Mouse (Mus musculus) midbrain, embryonic 13.5 days (tissue): ENCODE data around the gene Cidec. TPM values are rescaled to one million over a fixed set of nuclear protein-coding genes. Genes with fewer than 3 reads are reported as not detected.

Experiments used
- ATAC-seq: fragments of 200-750 bp; cut with Nextera tagmentation; 2 replicates; pipeline ENCODE4 v1.8.0; 2017; ENCODE audit warnings: mild to moderate bottlenecking, moderate TSS enrichment, moderate library complexity
- H3K27ac ChIP-seq: fragments of 300-500 bp; sonication (generic); 2 replicates; pipeline ENCODE4 v1.5.1; 2015; ENCODE audit warnings: inconsistent platforms, mild to moderate bottlenecking, moderate library complexity
- H3K27me3 ChIP-seq: fragments of 300-500 bp; sonication (generic); 2 replicates; pipeline ENCODE4 v1.6.1; 2015; ENCODE audit warnings: mild to moderate bottlenecking, inconsistent platforms
- H3K36me3 ChIP-seq: fragments of 300-500 bp; sonication (generic); 2 replicates; pipeline ENCODE4 v1.6.1; 2015; ENCODE audit warnings: mild to moderate bottlenecking, inconsistent platforms
- H3K4me1 ChIP-seq: fragments of 300-500 bp; sonication (generic); replicated peaks from 2 replicates; pipeline ENCODE4 v1.6.1; 2015; ENCODE audit warnings: inconsistent platforms
- H3K4me2 ChIP-seq: fragments of 300-500 bp; sonication (generic); replicated peaks from 2 replicates; pipeline ENCODE4 v1.6.1; 2015; ENCODE audit warnings: moderate library complexity, mild to moderate bottlenecking, inconsistent platforms
- H3K4me3 ChIP-seq: fragments of 300-500 bp; sonication (generic); replicated peaks from 2 replicates; pipeline ENCODE4 v1.5.1; 2015; ENCODE audit warnings: mild to moderate bottlenecking, inconsistent platforms
- H3K9ac ChIP-seq: fragments of 300-500 bp; sonication (generic); replicated peaks from 2 replicates; pipeline ENCODE4 v1.6.1; 2015; ENCODE audit warnings: mild to moderate bottlenecking, inconsistent platforms
- H3K9me3 ChIP-seq: fragments of 300-500 bp; sonication (generic); 2 replicates; pipeline ENCODE4 v1.6.1; 2016; ENCODE audit warnings: mild to moderate bottlenecking, inconsistent platforms
- WGBS: fragments of 180-500 bp; shearing (Covaris S2); methylation state at CpG from one replicate; pipeline ENCODE4 v1.1.7; 2015; 5-methylcytosine and 5-hydroxymethylcytosine counted together
- polyA plus RNA-seq: library from polyadenylated mRNA; unstranded; fragments of >200 nt; fragmentation: Nextera tagmentation; extraction: Ambion mirVana; gene quantifications from 2 replicates; pipeline ENCODE4 v1.2.1, GENCODE M21; 2015

The Cidec gene
- polyA plus RNA-seq, 1 experiment from 2014 or later, result not detected

DNA sequence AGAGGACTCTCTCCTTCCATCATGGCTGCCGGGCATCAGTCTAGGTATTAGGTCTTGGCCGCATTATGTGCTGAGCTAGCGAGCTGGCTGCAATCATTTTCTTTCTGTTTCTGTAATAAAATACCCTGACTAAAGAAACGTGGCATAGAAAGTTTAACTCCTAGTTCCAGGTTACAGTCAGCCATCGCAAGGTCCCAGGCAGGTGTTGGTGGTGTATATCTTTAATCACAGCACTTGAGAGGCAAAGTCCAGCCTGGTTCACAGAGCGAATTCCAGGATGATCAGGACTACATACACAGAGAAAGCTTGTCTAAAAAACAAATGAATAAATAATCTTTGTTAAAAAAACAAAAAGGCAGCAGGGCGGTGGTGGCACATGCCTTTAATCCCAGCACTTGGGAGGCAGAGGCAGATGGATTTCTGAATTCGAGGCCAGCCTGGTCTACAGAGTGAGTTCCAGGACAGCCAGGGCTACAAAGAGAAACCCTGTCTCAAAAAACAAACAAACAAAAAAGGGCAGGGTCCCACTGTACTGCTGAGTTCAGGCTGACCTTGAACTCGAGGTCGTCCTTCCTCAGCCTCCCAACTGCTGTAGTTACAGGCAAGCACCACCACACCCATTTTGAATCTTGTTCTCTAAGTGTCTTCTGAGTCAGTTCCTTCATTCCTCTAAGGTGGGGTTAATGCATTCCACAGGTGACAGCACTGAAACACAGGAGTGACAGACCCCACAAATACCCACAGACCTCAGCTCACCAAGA lies 39.1 kb downstream of the Cidec start:
- Histone ChIP-seq H3K36me3 (peaks cover 27% of the 10 kb centered on the region), H3K9me3 (no peaks in the 10 kb centered on the region), H3K4me3 (no peak overlapping the region), H3K9ac (no peak overlapping the region), H3K27me3 (no peaks in the 10 kb centered on the region), H3K27ac (no peak overlapping the region), H3K4me1 (peaks cover 17% of the 10 kb centered on the region), H3K4me2 (no peak overlapping the region)
- ATAC-seq, result no peak
- WGBS, result 85% methylated on average over 10 of the region's 10 CpGs

DNA sequence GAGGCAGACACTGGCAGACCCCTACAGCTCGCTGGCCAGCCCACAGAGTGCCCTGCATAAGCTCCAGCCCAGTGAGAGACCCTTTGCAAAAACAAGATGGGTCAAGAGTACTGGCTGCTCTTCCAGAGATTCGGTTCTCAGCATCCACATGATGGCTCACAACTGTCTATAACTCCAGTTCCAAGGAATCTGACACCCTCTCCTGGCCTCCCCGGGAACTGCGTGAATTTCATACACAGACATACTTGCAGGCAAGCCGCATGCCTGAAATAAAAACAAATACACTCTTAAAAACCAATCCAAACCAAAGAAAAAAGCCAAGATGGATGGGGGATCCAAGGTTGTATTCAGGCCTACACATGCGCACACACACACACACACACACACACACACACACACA lies 40.1 kb downstream of the Cidec start:
- H3K36me3 ChIP-seq, result peaks cover 27% of the 10 kb centered on the region
- no peak overlapping the region for H3K4me2 ChIP-seq
- no peak for ATAC-seq
- no peaks in the 10 kb centered on the region for H3K27me3 ChIP-seq
- H3K27ac ChIP-seq, result no peak overlapping the region
- no peaks in the 10 kb centered on the region for H3K9me3 ChIP-seq
- no peak overlapping the region for H3K4me3 ChIP-seq
- H3K9ac ChIP-seq, result no peak overlapping the region
- peaks cover 17% of the 10 kb centered on the region for H3K4me1 ChIP-seq
- 92% methylated on average over 6 of the region's 6 CpGs for WGBS

DNA sequence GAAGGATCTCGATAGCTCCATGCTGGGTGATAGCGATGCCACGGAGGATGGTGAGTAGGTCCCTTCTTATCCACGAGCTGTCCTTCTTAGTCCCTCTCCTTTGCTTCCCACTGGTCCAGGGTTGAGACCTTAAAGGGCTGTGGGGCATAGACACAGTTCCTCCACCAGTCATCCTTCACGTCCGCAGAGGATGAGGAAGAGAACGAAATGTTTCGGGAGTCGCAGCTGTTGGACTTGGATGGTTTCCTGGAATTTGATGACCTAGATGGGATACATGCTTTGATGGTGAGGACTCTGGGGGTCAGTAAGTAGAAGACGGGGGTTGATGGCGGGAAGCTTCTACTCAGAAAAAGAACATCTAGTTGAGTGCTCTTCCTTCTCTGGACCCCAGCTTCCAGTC lies 40.7 kb downstream of the Cidec start:
- WGBS, result 94% methylated on average over 11 of the region's 11 CpGs
- Histone ChIP-seq H3K9me3 (no peaks in the 10 kb centered on the region), H3K9ac (no peak overlapping the region), H3K27me3 (no peaks in the 10 kb centered on the region), H3K4me2 (no peak overlapping the region), H3K4me3 (no peak overlapping the region), H3K36me3 (peaks cover 34% of the 10 kb centered on the region), H3K4me1 (peaks cover 19% of the 10 kb centered on the region), H3K27ac (no peak overlapping the region)
- no peak for ATAC-seq

DNA sequence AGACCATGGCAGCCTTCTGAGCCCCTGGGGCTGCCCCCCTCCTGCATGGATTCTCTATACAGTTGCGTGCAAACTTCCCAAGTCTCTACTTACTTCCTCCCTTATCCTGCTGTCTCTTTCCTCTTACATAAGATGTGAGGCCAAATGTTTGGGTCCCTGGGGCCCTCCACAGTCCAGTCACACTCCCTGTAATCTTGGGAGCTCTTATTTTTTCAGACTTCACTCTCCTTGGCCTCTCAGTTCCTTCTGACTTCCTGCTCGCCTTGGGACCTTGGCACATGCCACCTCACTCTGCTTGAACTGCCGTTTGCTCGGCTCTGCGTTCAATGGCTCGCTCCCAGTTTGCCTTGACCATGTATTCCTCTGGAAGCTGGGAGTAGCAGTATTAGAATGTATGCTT lies 41.6 kb downstream of the Cidec start:
- Histone ChIP-seq H3K27ac (no peak overlapping the region), H3K4me2 (no peak overlapping the region), H3K9ac (no peak overlapping the region), H3K9me3 (no peaks in the 10 kb centered on the region), H3K4me1 (peaks cover 19% of the 10 kb centered on the region), H3K27me3 (no peaks in the 10 kb centered on the region), H3K36me3 (peaks cover 38% of the 10 kb centered on the region), H3K4me3 (no peak overlapping the region)
- ATAC-seq, result no peak
- WGBS, result 90% methylated on average over 6 of the region's 6 CpGs

DNA sequence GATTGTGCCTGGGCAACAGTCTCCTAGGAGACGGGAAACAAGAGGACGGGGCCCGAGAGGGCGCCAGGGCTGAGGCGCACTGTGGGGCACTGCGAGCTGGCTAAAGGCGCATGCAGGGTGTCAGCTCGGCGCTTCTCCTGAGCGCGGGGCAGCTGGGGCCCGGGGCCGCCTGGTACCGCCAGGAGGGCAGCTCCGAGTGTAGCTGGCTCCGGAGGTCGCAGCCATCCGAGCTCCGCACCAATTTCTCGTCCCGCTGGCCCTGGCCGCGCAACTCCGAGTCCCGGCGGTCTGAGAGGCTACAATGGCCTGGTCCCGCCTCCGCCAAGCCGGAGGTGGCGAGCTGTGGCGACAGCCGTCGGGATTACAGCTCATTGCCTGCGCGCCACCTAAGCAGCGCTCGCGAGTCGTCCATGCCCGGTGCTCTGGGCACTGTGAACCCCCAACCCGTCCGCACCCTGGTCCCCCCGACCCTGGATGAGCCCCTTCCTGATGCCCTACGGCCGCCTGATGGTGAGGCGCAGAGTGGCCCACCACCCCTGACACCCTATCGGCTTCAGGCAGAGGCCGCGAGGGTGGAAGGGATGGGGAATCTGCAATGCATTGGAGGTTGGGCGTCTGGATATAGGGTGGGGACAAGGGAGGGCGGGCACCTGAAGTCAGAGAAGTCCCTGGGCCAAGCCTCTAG lies 43.0 kb downstream of the Cidec start:
- Histone ChIP-seq H3K36me3 (peaks cover 44% of the 10 kb centered on the region), H3K4me2 (peak overlapping the region; percentile 73), H3K9me3 (no peaks in the 10 kb centered on the region), H3K9ac (peak overlapping the region; percentile 73), H3K27me3 (no peaks in the 10 kb centered on the region), H3K4me3 (peak overlapping the region; percentile 49), H3K27ac (peak overlapping the region; percentile 81), H3K4me1 (peaks cover 19% of the 10 kb centered on the region)
- WGBS, result under 1% methylated on average over 49 of the region's 51 CpGs
- ATAC-seq, result peak; percentile 95

DNA sequence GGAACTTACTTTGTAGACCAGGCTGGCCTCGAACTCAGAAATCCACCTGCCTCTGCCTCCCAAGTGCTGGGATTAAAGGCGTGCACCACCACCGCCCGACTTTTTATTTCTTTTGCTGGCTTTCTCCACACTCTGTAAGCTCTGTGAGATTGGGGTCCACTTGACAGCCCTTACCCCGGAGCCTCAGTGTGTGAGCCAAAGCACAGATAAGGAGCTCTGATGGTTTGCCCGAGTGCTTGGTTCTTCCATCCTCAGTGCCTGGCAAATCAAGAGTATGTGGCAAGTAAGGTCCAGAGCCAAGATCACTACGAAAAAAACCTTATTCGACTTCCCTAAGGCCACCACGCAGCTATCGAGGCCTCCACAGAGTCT lies 43.6 kb downstream of the Cidec start:
- 20% methylated on average over 10 of the region's 10 CpGs for WGBS

DNA sequence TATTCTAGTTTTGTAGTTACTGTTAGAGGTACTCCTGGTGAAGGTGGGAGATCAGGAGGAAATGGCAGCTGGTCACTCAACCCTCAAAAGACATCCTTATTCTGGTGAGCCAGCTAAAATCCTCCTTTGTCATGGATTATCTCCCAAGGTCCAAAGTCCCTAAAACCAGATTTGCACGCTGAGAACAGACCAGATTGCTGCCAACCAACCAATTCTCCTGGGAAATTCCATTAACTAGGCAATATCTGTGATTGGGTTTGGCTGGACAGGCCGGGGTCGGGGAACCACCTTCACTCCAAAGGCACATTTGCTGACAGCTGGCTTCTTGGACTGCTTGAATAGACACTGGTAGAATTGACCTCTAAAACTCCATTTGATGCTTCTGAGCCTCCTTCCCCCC lies 44.8 kb downstream of the Cidec start:
- 71% methylated on average over 3 of the region's 3 CpGs for WGBS
- H3K4me3 ChIP-seq, result no peak overlapping the region
- H3K9me3 ChIP-seq, result no peaks in the 10 kb centered on the region
- H3K9ac ChIP-seq, result no peak overlapping the region
- H3K27me3 ChIP-seq, result no peaks in the 10 kb centered on the region
- no peak for ATAC-seq
- H3K27ac ChIP-seq, result no peak overlapping the region
- peaks cover 19% of the 10 kb centered on the region for H3K4me1 ChIP-seq
- no peak overlapping the region for H3K4me2 ChIP-seq
- peaks cover 60% of the 10 kb centered on the region for H3K36me3 ChIP-seq

More for the DNA sequence above, 43.6 kb downstream of the Cidec start:
- H3K4me2 ChIP-seq, result peak overlapping the region; percentile 73
- peak; percentile 48 for ATAC-seq
- H3K9ac ChIP-seq, result peak overlapping the region; percentile 73
- peak overlapping the region; percentile 81 for H3K27ac ChIP-seq
- peaks cover 19% of the 10 kb centered on the region for H3K4me1 ChIP-seq
- H3K27me3 ChIP-seq, result no peaks in the 10 kb centered on the region
- no peaks in the 10 kb centered on the region for H3K9me3 ChIP-seq
- H3K4me3 ChIP-seq, result peak overlapping the region; percentile 49
- H3K36me3 ChIP-seq, result peaks cover 49% of the 10 kb centered on the region

DNA sequence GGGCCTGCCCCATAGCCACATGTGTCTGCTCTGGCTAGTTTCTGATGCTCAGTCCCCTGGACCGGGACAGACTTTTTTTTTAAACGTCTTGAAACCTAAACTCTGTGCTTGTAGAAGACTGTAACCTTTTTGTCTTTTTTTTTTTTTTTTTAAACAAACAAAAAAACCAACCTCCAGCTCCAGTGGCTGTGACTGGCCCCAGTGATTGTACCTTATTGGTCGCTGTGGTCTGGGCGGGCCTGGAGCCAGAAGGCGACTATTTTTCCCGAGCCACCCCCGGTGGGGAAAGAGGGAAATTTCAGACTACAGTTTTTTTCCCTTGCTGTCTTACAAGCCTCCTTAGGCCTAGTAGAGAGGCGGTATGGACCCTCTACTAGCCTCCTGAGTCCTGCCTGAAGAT lies 46.6 kb downstream of the Cidec start, which contains the start of gene Ttll3:
Ttll3 (plus strand) TSS at position 301 of the 400 bp plus-strand sequence.
- H3K9me3 ChIP-seq, result no peaks in the 10 kb centered on the region
- no peaks in the 10 kb centered on the region for H3K27me3 ChIP-seq
- no peak within 1 kb of the TSS for H3K4me3 ChIP-seq
- ATAC-seq, result no peak
- WGBS, result 78% methylated on average over 8 of the region's 8 CpGs
- H3K27ac ChIP-seq, result no peak within 1 kb of the TSS
- no peak within 1 kb of the TSS for H3K9ac ChIP-seq
- H3K4me2 ChIP-seq, result no peak within 1 kb of the TSS
- H3K36me3 ChIP-seq, result peaks cover 68% of the 10 kb centered on the region
- H3K4me1 ChIP-seq, result peaks cover 19% of the 10 kb centered on the region

DNA sequence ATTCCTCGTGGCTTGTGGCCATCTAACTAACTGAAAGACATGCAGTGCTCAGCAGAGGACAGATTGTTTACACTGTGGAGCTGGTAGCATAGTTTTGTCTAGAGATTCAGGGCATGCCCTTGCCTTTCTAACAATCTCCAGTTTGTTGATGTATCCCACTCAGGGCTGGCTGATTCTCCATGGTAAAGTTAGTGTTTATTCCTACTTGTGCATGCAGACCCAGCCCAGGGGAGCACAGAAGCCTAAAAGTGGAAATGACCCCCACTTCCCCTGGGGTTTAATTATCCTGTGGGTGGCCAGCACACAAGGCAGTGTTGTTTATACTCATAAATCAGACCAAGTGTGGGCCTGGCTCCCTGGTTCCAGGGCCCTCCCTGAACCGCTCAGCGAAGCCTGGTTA lies 49.5 kb downstream of the Cidec start:
- H3K36me3 ChIP-seq, result peaks cover 97% of the 10 kb centered on the region
- 94% methylated on average over 3 of the region's 3 CpGs for WGBS
- H3K27ac ChIP-seq, result no peak overlapping the region

DNA sequence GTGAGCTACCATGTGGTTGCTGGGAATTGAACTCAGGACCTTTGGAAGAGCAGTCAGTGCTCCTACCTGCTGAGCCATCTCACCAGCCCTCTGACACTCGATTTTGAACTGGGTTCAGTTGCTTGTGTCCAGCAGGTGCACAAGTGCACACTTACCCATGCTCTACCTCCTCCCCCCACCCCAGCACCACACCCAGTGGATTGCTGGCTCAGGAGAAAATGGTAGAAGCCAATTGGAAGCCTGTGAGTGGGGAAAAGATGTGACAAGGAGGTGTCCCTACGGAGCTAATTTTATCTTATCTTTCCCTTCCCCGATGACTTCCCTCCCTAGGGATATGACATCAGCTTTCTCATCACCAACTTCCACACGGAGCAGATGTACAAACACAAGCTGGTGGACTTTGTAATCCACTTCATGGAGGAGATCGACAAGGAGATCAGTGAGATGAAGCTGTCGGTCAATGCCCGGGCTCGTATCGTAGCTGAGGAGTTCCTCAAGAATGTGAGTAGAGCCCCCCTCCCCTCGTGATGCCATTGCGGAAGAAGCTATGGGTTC lies 50.3 kb downstream of the Cidec start:
- H3K9me3 ChIP-seq, result no peaks in the 10 kb centered on the region
- no peak overlapping the region for H3K9ac ChIP-seq
- WGBS, result 90% methylated on average over 11 of the region's 11 CpGs
- no peak overlapping the region for H3K4me2 ChIP-seq
- H3K4me3 ChIP-seq, result no peak overlapping the region
- peaks cover 97% of the 10 kb centered on the region for H3K36me3 ChIP-seq
- H3K4me1 ChIP-seq, result 0 out of 2 replicates have a peak, but pooled peaks cover 2% of the 10 kb centered on the region
- H3K27ac ChIP-seq, result no peak overlapping the region
- no peak for ATAC-seq
- no peaks in the 10 kb centered on the region for H3K27me3 ChIP-seq

More for the DNA sequence above, 49.5 kb downstream of the Cidec start:
- no peak for ATAC-seq
- Histone ChIP-seq H3K27me3 (no peaks in the 10 kb centered on the region), H3K4me2 (no peak overlapping the region), H3K9ac (no peak overlapping the region), H3K4me1 (0 out of 2 replicates have a peak, but pooled peaks cover 2% of the 10 kb centered on the region), H3K4me3 (no peak overlapping the region), H3K9me3 (no peaks in the 10 kb centered on the region)

DNA sequence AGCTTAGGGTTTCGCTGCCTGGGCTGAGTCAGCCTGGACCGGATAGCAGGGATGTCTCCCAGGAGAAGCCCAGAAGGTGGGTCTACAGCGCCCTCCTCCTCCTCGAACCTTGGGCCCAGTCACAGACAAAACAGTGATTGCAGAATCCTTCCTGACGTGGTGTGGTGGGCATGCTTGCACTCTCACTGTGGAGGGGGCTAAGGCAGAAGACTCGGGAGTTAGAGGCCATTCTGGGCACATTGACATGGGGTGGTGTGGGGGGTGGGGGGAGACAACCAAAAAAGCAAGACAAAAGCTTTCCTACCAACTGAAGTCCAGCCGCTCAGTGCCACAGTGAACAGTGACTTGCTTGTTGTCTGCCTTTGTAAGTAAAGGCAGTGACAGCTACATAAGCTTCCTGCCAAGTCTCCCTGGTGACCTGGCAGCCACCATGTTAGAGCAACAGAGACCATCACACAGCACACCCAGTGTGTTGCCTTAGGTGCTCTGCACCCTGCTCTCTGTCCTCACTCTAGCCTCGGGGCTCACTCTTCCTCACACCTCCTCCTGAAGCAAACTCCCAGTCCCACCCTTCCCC lies 51.1 kb downstream of the Cidec start:
- Histone ChIP-seq H3K9me3 (no peaks in the 10 kb centered on the region), H3K4me2 (no peak overlapping the region), H3K36me3 (peaks cover 90% of the 10 kb centered on the region), H3K27me3 (no peaks in the 10 kb centered on the region), H3K4me3 (no peak overlapping the region), H3K27ac (no peak overlapping the region), H3K9ac (no peak overlapping the region), H3K4me1 (peaks cover 5% of the 10 kb centered on the region)
- WGBS, result 93% methylated on average over 8 of the region's 8 CpGs
- peak; percentile 30; the same call in 1 of the 2 replicates for ATAC-seq

DNA sequence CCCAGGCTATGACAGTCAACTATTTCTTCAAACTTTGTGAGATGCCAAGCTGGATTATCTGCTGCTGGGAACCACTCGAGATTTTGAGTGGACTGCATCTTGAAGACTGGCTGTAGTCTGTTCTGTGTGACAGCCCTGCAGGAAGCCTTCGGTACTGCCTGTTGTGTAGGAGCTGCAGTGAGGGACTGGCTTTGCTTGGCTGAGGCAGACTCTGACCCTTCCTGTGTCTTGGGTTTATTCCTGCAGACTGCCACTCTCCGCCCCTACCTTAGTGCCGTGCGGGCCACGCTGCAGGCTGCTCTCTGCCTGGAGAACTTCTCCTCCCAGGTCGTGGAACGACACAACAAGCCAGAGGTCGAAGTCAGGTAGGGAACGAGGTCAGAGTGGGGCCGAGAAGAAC lies 55.1 kb downstream of the Cidec start:
- ATAC-seq, result no peak
- Histone ChIP-seq H3K27ac (no peak overlapping the region), H3K4me1 (peaks cover 27% of the 10 kb centered on the region), H3K9me3 (no peaks in the 10 kb centered on the region), H3K36me3 (peaks cover 56% of the 10 kb centered on the region), H3K4me2 (no peak overlapping the region), H3K4me3 (no peak overlapping the region), H3K9ac (no peak overlapping the region), H3K27me3 (no peaks in the 10 kb centered on the region)
- 94% methylated on average over 11 of the region's 11 CpGs for WGBS
